Mouse (Mus musculus): ENCODE data around the gene Rsrc1. TPM values are rescaled to one million over a fixed set of nuclear protein-coding genes. Genes with fewer than 3 reads are reported as not detected.

Rsrc1 gene
- 45.0 and 47.8 TPM in 2 replicates for polyA plus RNA-seq (2014; fragmentation: Nextera tagmentation; extraction: Ambion mirVana)

DNA sequence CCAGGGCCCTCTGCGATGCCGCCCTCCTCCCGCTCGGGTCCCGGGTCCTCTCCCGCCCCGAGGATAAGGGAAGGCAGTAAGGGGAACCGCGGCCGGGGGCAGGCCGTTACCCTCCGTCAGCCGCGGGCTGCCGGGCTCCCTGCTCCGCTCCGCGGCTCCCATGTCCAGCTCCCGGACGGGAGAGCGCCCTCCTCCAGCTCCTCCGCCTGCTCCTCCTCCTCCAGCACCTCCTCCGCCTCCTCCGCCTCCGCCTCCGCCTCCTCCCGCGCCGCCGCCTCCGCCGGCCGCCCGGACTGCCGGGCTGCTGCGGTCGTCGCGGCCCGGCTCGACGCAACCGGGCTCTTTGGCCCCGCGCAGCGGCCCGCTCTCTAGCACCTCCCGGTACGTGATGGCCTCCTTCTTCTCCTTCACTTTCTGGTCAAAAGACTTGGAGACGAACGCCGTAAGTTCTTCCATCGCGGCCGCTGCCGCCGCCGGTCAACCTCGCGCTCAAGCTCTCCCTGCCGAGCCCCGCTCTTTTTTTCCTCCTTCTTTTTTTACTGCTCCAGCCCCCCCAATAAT, at the start of gene Rsrc1:
TSS of gene Rsrc1 (plus strand) at position 290 of the 561 bp plus-strand sequence.
- peak within 1 kb of the TSS; percentile 75 for H3K27ac ChIP-seq (ENCODE audit: low read depth, low read length)
- H3K9me3 ChIP-seq (ENCODE audit: control insufficient read depth, low read length) = no peaks in the 10 kb centered on the region
- ATAC-seq (ENCODE audit: low FRiP score) (peak; percentile 37), DNase-seq (ENCODE audit: low spot score) (peak; percentile 71)
- no peaks in the 10 kb centered on the region for H3K36me3 ChIP-seq (ENCODE audit: control insufficient read depth, insufficient read depth, low read length)
- H3K4me1 ChIP-seq (replicated peaks; ENCODE audit: control insufficient read depth, insufficient read depth, low read length) = peaks cover 4% of the 10 kb centered on the region
- peak within 1 kb of the TSS; percentile 52 for H3K9ac ChIP-seq (ENCODE audit: low read depth, low read length)
- under 1% methylated on average over 36 of the region's 62 CpGs for WGBS
- peak within 1 kb of the TSS; percentile 41 for H3K4me3 ChIP-seq (ENCODE audit: low read depth, low read length)
- H3K27me3 ChIP-seq (ENCODE audit: control insufficient read depth, insufficient read depth, low read length) = peaks cover 44% of the 10 kb centered on the region
- H3K4me2 ChIP-seq (replicated peaks; ENCODE audit: low read depth, low read length) = peak within 1 kb of the TSS; percentile 65

DNA sequence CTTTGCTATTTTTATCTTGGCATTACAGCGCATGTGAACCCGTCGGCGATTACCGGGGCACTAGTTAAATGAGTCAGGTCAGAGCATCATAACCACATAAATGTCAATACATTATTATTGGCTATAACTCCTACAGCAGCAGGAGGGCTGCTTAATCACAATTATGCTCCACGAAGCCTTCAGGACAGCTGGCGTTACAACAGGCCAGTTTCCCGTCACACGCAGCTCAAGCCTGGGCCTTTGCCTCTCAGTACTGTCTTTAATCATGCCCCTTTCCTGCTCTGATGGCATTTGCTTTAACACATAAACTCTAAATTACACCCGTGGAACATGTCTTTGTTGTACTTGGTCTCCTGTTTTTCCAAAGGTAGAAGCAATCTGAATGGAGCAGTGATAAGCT, 41.5 kb upstream of the Rsrc1 start:
- no peaks in the 10 kb centered on the region for H3K4me1 ChIP-seq (replicated peaks; ENCODE audit: control insufficient read depth, insufficient read depth, low read length)
- H3K4me3 ChIP-seq (ENCODE audit: low read depth, low read length) = no peak overlapping the region
- ATAC-seq (ENCODE audit: low FRiP score) = 0 out of 2 replicates have a peak, but pooled peaks have one; percentile 39
- H3K9me3 ChIP-seq (ENCODE audit: control insufficient read depth, low read length) = no peaks in the 10 kb centered on the region
- H3K36me3 ChIP-seq (ENCODE audit: control insufficient read depth, insufficient read depth, low read length) = no peaks in the 10 kb centered on the region
- H3K27ac ChIP-seq (ENCODE audit: low read depth, low read length) = no peak overlapping the region
- DNase-seq (ENCODE audit: low spot score) = no peak
- no peaks in the 10 kb centered on the region for H3K27me3 ChIP-seq (ENCODE audit: control insufficient read depth, insufficient read depth, low read length)
- H3K9ac ChIP-seq (ENCODE audit: low read depth, low read length) = no peak overlapping the region
- 69% methylated on average over 10 of the region's 10 CpGs for WGBS
- H3K4me2 ChIP-seq (replicated peaks; ENCODE audit: low read depth, low read length) = no peak overlapping the region

DNA sequence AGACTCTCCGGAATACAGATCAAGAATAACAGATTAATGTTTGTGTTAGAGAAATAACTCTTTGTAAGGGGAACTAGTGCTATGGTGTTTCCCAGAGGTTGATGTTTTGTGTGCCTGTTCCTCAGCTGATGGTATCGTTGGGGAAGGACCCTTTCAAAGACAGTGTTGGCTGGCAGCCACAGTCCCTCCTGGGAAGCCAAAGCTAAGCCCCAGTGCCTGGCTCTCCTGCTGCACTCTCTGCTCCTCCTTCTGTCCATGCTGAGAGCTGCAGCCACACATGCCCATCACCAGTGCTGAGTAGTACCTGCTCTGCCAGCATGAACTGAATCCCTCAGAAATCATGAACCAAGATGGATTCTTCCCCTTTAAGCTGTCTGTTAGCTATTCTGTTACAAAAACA, 26.1 kb upstream of the Rsrc1 start:
- DNase-seq (ENCODE audit: low spot score) (no peak), ATAC-seq (ENCODE audit: low FRiP score) (no peak)
- no peaks in the 10 kb centered on the region for H3K9me3 ChIP-seq (ENCODE audit: control insufficient read depth, low read length)
- H3K36me3 ChIP-seq (ENCODE audit: control insufficient read depth, insufficient read depth, low read length) = no peaks in the 10 kb centered on the region
- no peak overlapping the region for H3K4me2 ChIP-seq (replicated peaks; ENCODE audit: low read depth, low read length)
- no peaks in the 10 kb centered on the region for H3K27me3 ChIP-seq (ENCODE audit: control insufficient read depth, insufficient read depth, low read length)
- no peak overlapping the region for H3K27ac ChIP-seq (ENCODE audit: low read depth, low read length)
- no peak overlapping the region for H3K4me3 ChIP-seq (ENCODE audit: low read depth, low read length)
- WGBS = 65% methylated on average over 2 of the region's 2 CpGs
- no peaks in the 10 kb centered on the region for H3K4me1 ChIP-seq (replicated peaks; ENCODE audit: control insufficient read depth, insufficient read depth, low read length)
- no peak overlapping the region for H3K9ac ChIP-seq (ENCODE audit: low read depth, low read length)

DNA sequence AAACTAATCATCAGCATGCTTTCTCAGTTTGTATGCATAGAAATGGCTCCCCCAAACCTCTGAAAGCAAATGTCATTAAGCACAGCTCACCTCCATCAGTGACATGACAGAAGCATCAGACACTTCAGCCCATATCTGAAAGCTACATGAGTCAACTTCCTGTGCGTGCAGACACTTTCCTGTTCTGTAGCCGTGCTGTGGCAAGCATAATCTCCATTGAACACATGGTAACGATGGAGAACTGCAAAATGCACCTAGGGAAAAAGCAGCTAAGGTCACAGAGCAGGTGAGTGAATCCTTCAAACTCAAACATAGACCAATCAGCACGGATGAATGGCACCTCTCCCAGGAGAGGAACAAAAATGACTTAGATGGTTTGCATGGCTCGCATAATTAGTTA, 21.2 kb upstream of the Rsrc1 start:
- 78% methylated on average over 5 of the region's 5 CpGs for WGBS
- Histone ChIP-seq H3K27ac (ENCODE audit: low read depth, low read length) (no peak overlapping the region), H3K4me1 (replicated peaks; ENCODE audit: control insufficient read depth, insufficient read depth, low read length) (no peaks in the 10 kb centered on the region), H3K9ac (ENCODE audit: low read depth, low read length) (no peak overlapping the region), H3K27me3 (ENCODE audit: control insufficient read depth, insufficient read depth, low read length) (no peaks in the 10 kb centered on the region), H3K9me3 (ENCODE audit: control insufficient read depth, low read length) (no peaks in the 10 kb centered on the region), H3K4me2 (replicated peaks; ENCODE audit: low read depth, low read length) (no peak overlapping the region), H3K36me3 (ENCODE audit: control insufficient read depth, insufficient read depth, low read length) (no peaks in the 10 kb centered on the region), H3K4me3 (ENCODE audit: low read depth, low read length) (no peak overlapping the region)
- no peak for ATAC-seq (ENCODE audit: low FRiP score)
- no peak for DNase-seq (ENCODE audit: low spot score)

DNA sequence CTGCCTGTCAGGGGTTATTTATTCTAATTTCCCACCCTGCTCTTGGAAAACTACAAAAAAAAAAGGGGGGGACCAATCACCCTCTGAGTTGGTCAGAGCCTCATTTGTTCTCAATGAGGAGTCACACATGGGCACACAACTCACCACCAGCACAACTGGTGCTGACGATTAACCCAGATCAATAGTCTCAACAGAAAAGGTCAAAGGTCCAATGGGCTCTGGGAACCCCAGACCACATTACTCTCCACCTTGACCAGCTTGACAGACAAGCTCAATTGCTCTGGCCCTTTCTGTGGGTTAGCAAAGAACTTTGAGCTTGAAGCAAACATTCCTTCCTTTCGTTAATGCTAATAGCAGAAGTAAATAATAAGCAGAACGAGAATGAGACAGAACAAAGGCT, 16.3 kb upstream of the Rsrc1 start:
- no peak overlapping the region for H3K4me2 ChIP-seq (replicated peaks; ENCODE audit: low read depth, low read length)
- H3K4me3 ChIP-seq (ENCODE audit: low read depth, low read length) = no peak overlapping the region
- no peak overlapping the region for H3K27ac ChIP-seq (ENCODE audit: low read depth, low read length)
- peaks cover 7% of the 10 kb centered on the region for H3K27me3 ChIP-seq (ENCODE audit: control insufficient read depth, insufficient read depth, low read length)
- no peaks in the 10 kb centered on the region for H3K9me3 ChIP-seq (ENCODE audit: control insufficient read depth, low read length)
- 51% methylated on average over 3 of the region's 3 CpGs for WGBS
- no peak for DNase-seq (ENCODE audit: low spot score)
- no peaks in the 10 kb centered on the region for H3K4me1 ChIP-seq (replicated peaks; ENCODE audit: control insufficient read depth, insufficient read depth, low read length)
- H3K36me3 ChIP-seq (ENCODE audit: control insufficient read depth, insufficient read depth, low read length) = no peaks in the 10 kb centered on the region
- no peak overlapping the region for H3K9ac ChIP-seq (ENCODE audit: low read depth, low read length)
- ATAC-seq (ENCODE audit: low FRiP score) = no peak

DNA sequence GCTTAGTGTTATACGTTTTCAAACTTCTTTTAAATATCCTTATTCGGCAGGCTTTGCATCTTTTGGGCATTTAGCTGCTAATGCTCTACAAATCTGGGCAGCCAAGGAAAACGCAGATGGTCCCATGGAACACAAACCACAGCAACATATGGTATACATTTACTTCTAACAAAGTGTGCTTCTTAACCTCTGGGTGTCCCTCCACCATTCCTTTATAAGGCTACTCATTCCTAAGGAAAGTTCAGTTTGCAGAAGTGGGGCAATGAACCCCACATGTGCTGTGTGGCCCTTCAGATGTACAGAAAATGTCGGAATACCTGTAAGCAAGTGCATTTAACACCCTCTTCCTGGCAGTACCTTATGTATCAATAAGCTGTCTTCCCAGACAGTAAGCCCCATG, 13.7 kb upstream of the Rsrc1 start:
- H3K27me3 ChIP-seq (ENCODE audit: control insufficient read depth, insufficient read depth, low read length) = peaks cover 27% of the 10 kb centered on the region
- DNase-seq (ENCODE audit: low spot score) = no peak

DNA sequence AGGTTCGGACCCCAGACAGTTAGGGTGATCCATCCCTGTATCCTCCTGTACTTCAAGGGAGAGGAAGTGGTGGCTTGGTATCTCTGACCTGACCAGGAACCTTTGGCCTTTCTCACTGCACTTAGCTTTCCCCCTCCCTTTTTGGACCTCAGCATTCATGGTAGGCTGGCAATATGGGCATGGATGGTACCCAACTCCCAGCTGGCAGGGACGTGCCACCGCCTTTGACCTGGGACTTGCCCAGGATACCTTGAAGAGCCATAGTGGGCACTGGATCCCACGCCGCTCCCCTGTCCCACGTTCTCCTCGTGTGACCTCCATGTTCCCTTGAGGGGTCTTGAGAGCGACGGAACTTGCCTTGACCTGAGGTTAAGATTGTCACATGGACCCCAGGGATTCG, 10.9 kb upstream of the Rsrc1 start:
- Histone ChIP-seq H3K4me1 (replicated peaks; ENCODE audit: control insufficient read depth, insufficient read depth, low read length) (peaks cover 10% of the 10 kb centered on the region), H3K27me3 (ENCODE audit: control insufficient read depth, insufficient read depth, low read length) (peaks cover 46% of the 10 kb centered on the region), H3K9ac (ENCODE audit: low read depth, low read length) (no peak overlapping the region), H3K4me3 (ENCODE audit: low read depth, low read length) (peak overlapping the region; percentile 3; the same call in 1 of the 2 replicates), H3K4me2 (replicated peaks; ENCODE audit: low read depth, low read length) (no peak overlapping the region), H3K36me3 (ENCODE audit: control insufficient read depth, insufficient read depth, low read length) (no peaks in the 10 kb centered on the region), H3K9me3 (ENCODE audit: control insufficient read depth, low read length) (no peaks in the 10 kb centered on the region), H3K27ac (ENCODE audit: low read depth, low read length) (no peak overlapping the region)
- DNase-seq (ENCODE audit: low spot score) = peak; percentile 39
- 0 out of 2 replicates have a peak, but pooled peaks have one; percentile 20 for ATAC-seq (ENCODE audit: low FRiP score)
- WGBS = 1% methylated on average over 10 of the region's 10 CpGs

More for the DNA sequence above, 13.7 kb upstream of the Rsrc1 start:
- no peaks in the 10 kb centered on the region for H3K9me3 ChIP-seq (ENCODE audit: control insufficient read depth, low read length)
- peaks cover 3% of the 10 kb centered on the region; the same call in 1 of the 2 replicates for H3K4me1 ChIP-seq (replicated peaks; ENCODE audit: control insufficient read depth, insufficient read depth, low read length)
- H3K27ac ChIP-seq (ENCODE audit: low read depth, low read length) = no peak overlapping the region
- H3K4me2 ChIP-seq (replicated peaks; ENCODE audit: low read depth, low read length) = no peak overlapping the region
- no peak overlapping the region for H3K4me3 ChIP-seq (ENCODE audit: low read depth, low read length)
- no peak for ATAC-seq (ENCODE audit: low FRiP score)
- H3K9ac ChIP-seq (ENCODE audit: low read depth, low read length) = no peak overlapping the region
- 66% methylated on average over 4 of the region's 4 CpGs for WGBS
- no peaks in the 10 kb centered on the region for H3K36me3 ChIP-seq (ENCODE audit: control insufficient read depth, insufficient read depth, low read length)

DNA sequence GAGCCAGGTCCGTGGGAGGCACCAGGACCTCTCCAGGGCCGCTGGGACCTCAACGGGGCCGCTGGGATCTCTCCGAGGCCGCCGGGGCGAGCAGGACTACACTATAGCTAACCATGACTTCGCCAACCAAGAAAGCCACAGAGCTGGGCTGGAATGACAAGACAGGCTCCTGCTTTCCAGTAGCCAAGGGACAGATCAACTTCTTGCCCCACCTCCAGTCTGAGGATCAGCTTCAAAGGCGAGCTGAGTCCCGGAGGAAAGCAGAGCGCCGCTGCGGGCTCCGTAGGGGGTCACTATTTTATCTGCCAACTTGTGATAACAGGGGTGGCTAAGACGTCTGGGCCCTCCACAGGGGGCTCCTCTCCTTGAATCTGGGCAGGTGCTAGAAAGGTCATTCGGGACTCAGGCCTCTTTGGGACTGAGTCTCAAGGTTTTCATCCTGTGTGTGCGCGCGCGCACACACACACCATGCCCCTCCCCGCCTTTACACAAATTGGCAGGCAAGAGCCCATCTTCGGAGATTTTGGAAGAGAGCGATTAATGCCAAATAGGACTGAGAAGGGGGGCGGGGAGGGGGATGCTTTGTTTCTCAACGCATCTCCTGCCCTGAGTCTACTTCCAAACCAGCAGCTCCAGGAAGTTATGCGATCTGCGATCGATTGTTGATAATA, 10.4 kb upstream of the Rsrc1 start:
- Histone ChIP-seq H3K4me2 (replicated peaks; ENCODE audit: low read depth, low read length) (peak overlapping the region; percentile 32), H3K36me3 (ENCODE audit: control insufficient read depth, insufficient read depth, low read length) (no peaks in the 10 kb centered on the region), H3K4me3 (ENCODE audit: low read depth, low read length) (peak overlapping the region; percentile 3; the same call in 1 of the 2 replicates), H3K4me1 (replicated peaks; ENCODE audit: control insufficient read depth, insufficient read depth, low read length) (peaks cover 10% of the 10 kb centered on the region), H3K27me3 (ENCODE audit: control insufficient read depth, insufficient read depth, low read length) (peaks cover 48% of the 10 kb centered on the region), H3K9ac (ENCODE audit: low read depth, low read length) (no peak overlapping the region), H3K9me3 (ENCODE audit: control insufficient read depth, low read length) (no peaks in the 10 kb centered on the region), H3K27ac (ENCODE audit: low read depth, low read length) (no peak overlapping the region)
- peak; percentile 13 for ATAC-seq (ENCODE audit: low FRiP score)
- peak; percentile 53 for DNase-seq (ENCODE audit: low spot score)
- under 1% methylated on average over 29 of the region's 29 CpGs for WGBS
